13 mouse cellular contexts compared by ENCODE assay signal in genomic region chr13:102392868-102393661, GRCm38 (mm10).
A peak's percentile ranks its signal among the peaks of the same experiment; 100 is the strongest.
DNase-seq lines count a peak whose midpoint lies in the region; ATAC-seq and TF ChIP-seq lines count a peak whose summit lies in the region.
"Had no signal": no experiment of that assay in that cellular context is flagged by ENCODE, and none has a peak within 500 bp of the region (broad histone marks: within the 10 kb centered on the region; RNA-seq: fewer than 3 reads in every experiment).

No protein-coding gene starts in this region.

- H3K9me3 ChIP-seq in heart, embryonic 14.5 days (ENCODE audit: control insufficient read depth, low read length) = peaks cover 6% of the 10 kb centered on the region; the same call in 1 of the 2 replicates
- no peaks in the 10 kb centered on the region for H3K9me3 ChIP-seq in kidney, embryonic 16.5 days (ENCODE audit: low read length)
- no peaks in the 10 kb centered on the region for H3K9me3 ChIP-seq in embryonic facial prominence, embryonic 14.5 days (ENCODE audit: control insufficient read depth, low read length)
- H3K9me3 ChIP-seq: embryonic facial prominence, embryonic 15.5 days; liver, embryonic 15.5 days had no signal

- ATAC-seq in heart, embryonic 14.5 days (ENCODE audit: insufficient number of reproducible peaks, insufficient read depth, low FRiP score, low read depth) = no peak
- peak; percentile 74 for ATAC-seq in kidney, embryonic 16.5 days (ENCODE audit: low FRiP score, low TSS enrichment)
- peak; percentile 60; the same call in 1 of the 2 replicates for ATAC-seq in embryonic facial prominence, embryonic 14.5 days (ENCODE audit: low read depth)
- no peak for ATAC-seq in activated CD4-positive, CD25-positive, alpha-beta regulatory T cell, adult 4 months

- no peak overlapping the region for H3K27ac ChIP-seq in heart, embryonic 14.5 days (replicated peaks in 1 of 2; ENCODE audit: control insufficient read depth in 1 of 2, insufficient read depth in 1 of 2, low read depth in 2 of 2, low read length in 2 of 2)
- H3K27ac ChIP-seq in kidney, embryonic 16.5 days (ENCODE audit: low read length) = peak overlapping the region; percentile 80
- H3K27ac ChIP-seq in embryonic facial prominence, embryonic 14.5 days (replicated peaks; ENCODE audit: low read depth, low read length) = no peak overlapping the region
- H3K27ac ChIP-seq: embryonic facial prominence, embryonic 15.5 days; liver, embryonic 15.5 days had no signal

- H3K9ac ChIP-seq in heart, embryonic 14.5 days (ENCODE audit: low read length) = 0 out of 2 replicates have a peak overlapping the region, but pooled peaks have one; percentile 11
- H3K9ac ChIP-seq in kidney, embryonic 16.5 days (replicated peaks; ENCODE audit: low read length) = no peak overlapping the region
- no peak overlapping the region for H3K9ac ChIP-seq in embryonic facial prominence, embryonic 14.5 days (ENCODE audit: low read depth, low read length)
- H3K9ac ChIP-seq: embryonic facial prominence, embryonic 15.5 days; liver, embryonic 15.5 days had no signal

- 55% methylated on average over 10 of the region's 10 CpGs for WGBS in heart, embryonic 14.5 days
- 31% methylated on average over 10 of the region's 10 CpGs for WGBS in kidney, embryonic 16.5 days
- 40% methylated on average over 10 of the region's 10 CpGs for WGBS in embryonic facial prominence, embryonic 14.5 days
- WGBS in lung, adult 2 months = 66% methylated on average over 10 of the region's 10 CpGs

- DNase-seq in heart, adult 11 months = no peak
- DNase-seq in kidney, postnatal 36 days = no peak
- DNase-seq in embryo, embryonic 10.5 days (ENCODE audit: low spot score) = peak; percentile 77
- DNase-seq in embryonic facial prominence, embryonic 14.5 days (ENCODE audit: low spot score) = peak; percentile 28
- DNase-seq in lung, adult 2 months = no peak
- DNase-seq: adrenal gland, postnatal 36 days; cerebellum, adult 11 months had no signal

- peaks cover 7 to 12% of the 10 kb centered on the region in 2 experiments for H3K4me1 ChIP-seq in heart, embryonic 14.5 days (ENCODE audit: control insufficient read depth in 2 of 2, insufficient read depth in 2 of 2, low read length in 2 of 2)
- peaks cover 12% of the 10 kb centered on the region; the same call in 1 of the 2 replicates for H3K4me1 ChIP-seq in kidney, embryonic 16.5 days (ENCODE audit: insufficient read depth, low read length)
- no peaks in the 10 kb centered on the region for H3K4me1 ChIP-seq in embryonic facial prominence, embryonic 14.5 days (ENCODE audit: control insufficient read depth, insufficient read depth, low read length)
- H3K4me1 ChIP-seq in lung, adult 2 months (ENCODE audit: control insufficient read depth, insufficient read depth, low read length) = no peaks in the 10 kb centered on the region
- H3K4me1 ChIP-seq: embryonic facial prominence, embryonic 15.5 days; liver, embryonic 15.5 days had no signal

- no peak for TF ChIP-seq CTCF in lung, adult 2 months (IDR thresholded peaks at IDR 0.05; ENCODE audit: insufficient read depth, low read length)

- TF ChIP-seq POLR2A in lung, adult 2 months (IDR thresholded peaks at IDR 0.05; ENCODE audit: borderline replicate concordance, extremely low read depth, low read depth, low read length) = no peak

- no peak overlapping the region for H3K4me2 ChIP-seq in heart, embryonic 14.5 days (ENCODE audit: low read length)
- H3K4me2 ChIP-seq in kidney, embryonic 16.5 days (replicated peaks; ENCODE audit: low read depth, low read length) = no peak overlapping the region
- no peak overlapping the region for H3K4me2 ChIP-seq in embryonic facial prominence, embryonic 14.5 days (ENCODE audit: low read depth, low read length)
- H3K4me2 ChIP-seq: embryonic facial prominence, embryonic 15.5 days; liver, embryonic 15.5 days had no signal

- H3K4me3 ChIP-seq in heart, embryonic 14.5 days (ENCODE audit: control insufficient read depth in 1 of 2, insufficient read depth in 1 of 2, low read depth in 1 of 2, low read length in 2 of 2) = no peak overlapping the region
- H3K4me3 ChIP-seq in kidney, embryonic 16.5 days (ENCODE audit: low read length) = no peak overlapping the region
- H3K4me3 ChIP-seq in embryonic facial prominence, embryonic 14.5 days (ENCODE audit: low read depth, low read length) = no peak overlapping the region
- H3K4me3 ChIP-seq in lung, adult 2 months (replicated peaks; ENCODE audit: extremely low read depth, low read depth, low read length) = no peak overlapping the region
- H3K4me3 ChIP-seq: embryonic facial prominence, embryonic 15.5 days; liver, embryonic 15.5 days; myocyte had no signal

- no peaks in the 10 kb centered on the region for H3K27me3 ChIP-seq in heart, embryonic 14.5 days (ENCODE audit: control insufficient read depth, insufficient read depth, low read length)
- no peaks in the 10 kb centered on the region for H3K27me3 ChIP-seq in kidney, embryonic 16.5 days (ENCODE audit: insufficient read depth, low read length)
- H3K27me3 ChIP-seq in embryonic facial prominence, embryonic 14.5 days (replicated peaks; ENCODE audit: control insufficient read depth, insufficient read depth, low read length) = no peaks in the 10 kb centered on the region
- H3K27me3 ChIP-seq: embryonic facial prominence, embryonic 15.5 days; liver, embryonic 15.5 days had no signal

- no peaks in the 10 kb centered on the region for H3K36me3 ChIP-seq in heart, embryonic 14.5 days (ENCODE audit: control insufficient read depth, insufficient read depth, low read length)
- H3K36me3 ChIP-seq in kidney, embryonic 16.5 days (ENCODE audit: insufficient read depth, low read length) = no peaks in the 10 kb centered on the region
- H3K36me3 ChIP-seq in embryonic facial prominence, embryonic 14.5 days (ENCODE audit: control insufficient read depth, insufficient read depth, low read length) = no peaks in the 10 kb centered on the region
- H3K36me3 ChIP-seq: embryonic facial prominence, embryonic 15.5 days; liver, embryonic 15.5 days had no signal

Comparison
In these comparisons a context has a peak if more than half of its experiments do, and no peak if none do; other contexts are left out.
1. ATAC-seq: peak in kidney, embryonic 16.5 days (single experiment) and embryonic facial prominence, embryonic 14.5 days (single experiment); none in heart, embryonic 14.5 days (single experiment) and activated CD4-positive, CD25-positive, alpha-beta regulatory T cell, adult 4 months (single experiment).
2. DNase-seq: peak in embryo, embryonic 10.5 days (single experiment) and embryonic facial prominence, embryonic 14.5 days (single experiment); none in heart, adult 11 months (single experiment), kidney, postnatal 36 days (0 of 2) and lung, adult 2 months (single experiment).